ENCODE assay signal across 27 mouse cellular contexts in the genomic region with DNA sequence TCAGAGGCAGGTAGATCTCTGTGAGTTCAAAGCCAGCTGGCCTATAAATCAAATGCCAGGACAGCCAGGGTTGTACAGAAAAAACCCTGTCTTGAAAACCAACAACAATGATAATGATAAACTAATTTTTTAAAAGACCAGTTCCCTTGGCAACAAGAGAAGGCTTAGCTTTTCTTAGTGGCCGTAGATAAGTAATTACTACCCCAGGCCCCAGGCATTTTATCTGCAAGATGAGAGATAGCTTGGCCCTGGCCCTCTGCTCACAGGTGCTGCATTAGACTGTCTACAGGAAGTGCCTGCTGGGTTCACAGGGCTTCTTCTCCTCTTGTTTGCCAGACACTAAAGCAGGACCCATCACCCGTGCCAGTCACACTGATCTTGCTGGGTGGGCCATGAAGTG. TPM values are rescaled to one million over a fixed set of nuclear protein-coding genes. Genes with fewer than 3 reads are reported as not detected.
A peak's percentile ranks its signal among the peaks of the same experiment; 100 is the strongest.
DNase-seq lines count a peak whose midpoint lies in the region; ATAC-seq lines count a peak whose summit lies in the region.
"Had no signal": no experiment of that assay in that cellular context is flagged by ENCODE, and none has a peak within 500 bp of the region (broad histone marks: within the 10 kb centered on the region; RNA-seq: fewer than 3 reads in every experiment).

No protein-coding gene starts in this region.

- H3K9ac ChIP-seq in liver, embryonic 12.5 days = no peak overlapping the region
- no peak overlapping the region for H3K9ac ChIP-seq in liver, embryonic 11.5 days (ENCODE audit: low read depth, low read length)
- no peak overlapping the region for H3K9ac ChIP-seq in limb, embryonic 13.5 days
- H3K9ac ChIP-seq: embryonic facial prominence, embryonic 15.5 days; forebrain, embryonic 13.5 days; heart, embryonic 12.5 days; hindbrain, embryonic 13.5 days; midbrain, embryonic 12.5 days had no signal

- H3K9me3 ChIP-seq in liver, embryonic 12.5 days (replicated peaks) = no peaks in the 10 kb centered on the region
- H3K9me3 ChIP-seq in liver, embryonic 11.5 days (ENCODE audit: control insufficient read depth, low read length) = no peaks in the 10 kb centered on the region
- H3K9me3 ChIP-seq in limb, embryonic 13.5 days = no peaks in the 10 kb centered on the region
- H3K9me3 ChIP-seq: embryonic facial prominence, embryonic 15.5 days; forebrain, embryonic 13.5 days; G1E; heart, embryonic 12.5 days; hindbrain, embryonic 13.5 days; megakaryocyte, embryonic 14.5 days; midbrain, embryonic 12.5 days had no signal

- ATAC-seq in liver, embryonic 12.5 days = 0 out of 2 replicates have a peak, but pooled peaks have one; percentile 15
- ATAC-seq in liver, embryonic 11.5 days (replicated peaks; ENCODE audit: low FRiP score) = no peak
- no peak for ATAC-seq in limb, embryonic 13.5 days (ENCODE audit: low FRiP score, low read depth)
- ATAC-seq: forebrain, embryonic 13.5 days; intestine, postnatal 0 days; Patski had no signal

- H3K4me2 ChIP-seq in liver, embryonic 12.5 days = no peak overlapping the region
- no peak overlapping the region for H3K4me2 ChIP-seq in liver, embryonic 11.5 days
- H3K4me2 ChIP-seq in limb, embryonic 13.5 days (replicated peaks) = peak overlapping the region; percentile 43
- H3K4me2 ChIP-seq: embryonic facial prominence, embryonic 15.5 days; heart, embryonic 12.5 days; hindbrain, embryonic 13.5 days; midbrain, embryonic 12.5 days had no signal

- no peak overlapping the region for H3K4me3 ChIP-seq in liver, embryonic 12.5 days
- no peak overlapping the region for H3K4me3 ChIP-seq in liver, embryonic 11.5 days (ENCODE audit: low read depth, low read length)
- peak overlapping the region; percentile 23; the same call in 1 of the 2 replicates for H3K4me3 ChIP-seq in limb, embryonic 13.5 days
- H3K4me3 ChIP-seq: forebrain, embryonic 13.5 days; heart, embryonic 12.5 days; hindbrain, embryonic 13.5 days; megakaryocyte, embryonic 14.5 days; midbrain, embryonic 12.5 days had no signal

- WGBS in liver, embryonic 12.5 days (ENCODE audit: insufficient replicate concordance) = 36% methylated on average over 2 of the region's 2 CpGs
- WGBS in liver, embryonic 11.5 days = 36% methylated on average over 2 of the region's 2 CpGs
- WGBS in limb, embryonic 13.5 days = 59% methylated on average over 2 of the region's 2 CpGs

- H3K27me3 ChIP-seq in liver, embryonic 12.5 days (replicated peaks) = no peaks in the 10 kb centered on the region
- no peaks in the 10 kb centered on the region for H3K27me3 ChIP-seq in liver, embryonic 11.5 days (replicated peaks; ENCODE audit: control insufficient read depth, insufficient read depth, low read length)
- H3K27me3 ChIP-seq in limb, embryonic 13.5 days = no peaks in the 10 kb centered on the region
- H3K27me3 ChIP-seq: embryonic facial prominence, embryonic 15.5 days; forebrain, embryonic 13.5 days; heart, embryonic 12.5 days; hindbrain, embryonic 13.5 days; midbrain, embryonic 12.5 days; Patski had no signal

- DNase-seq in liver, embryonic 11.5 days (ENCODE audit: low spot score) = no peak
- peak; percentile 14 for DNase-seq in thymus, postnatal 14 days
- DNase-seq in thymus, postnatal 36 days = no peak
- no peak for DNase-seq in layer of hippocampus, adult 11-12 months (ENCODE audit: low spot score)
- DNase-seq: adrenal gland, postnatal 10 days; cerebellum, adult 8-10 months; cerebellum, postnatal 25 days; gastrocnemius, postnatal 25 days; heart, adult 18-20 months; heart, postnatal 4 days; kidney, adult 9 months; kidney, postnatal 10 days; layer of hippocampus, adult 9-11 months; liver; lung, postnatal 4 days; thymus, adult 2 months had no signal

- no peaks in the 10 kb centered on the region for H3K36me3 ChIP-seq in liver, embryonic 12.5 days
- no peaks in the 10 kb centered on the region for H3K36me3 ChIP-seq in liver, embryonic 11.5 days (ENCODE audit: control insufficient read depth, insufficient read depth, low read length)
- H3K36me3 ChIP-seq in limb, embryonic 13.5 days = no peaks in the 10 kb centered on the region
- H3K36me3 ChIP-seq: embryonic facial prominence, embryonic 15.5 days; G1E; heart, embryonic 12.5 days; hindbrain, embryonic 13.5 days; midbrain, embryonic 12.5 days had no signal

- no peak overlapping the region for H3K27ac ChIP-seq in liver, embryonic 12.5 days
- no peak overlapping the region for H3K27ac ChIP-seq in liver, embryonic 11.5 days (ENCODE audit: low read depth, low read length)
- H3K27ac ChIP-seq in limb, embryonic 13.5 days = no peak overlapping the region
- H3K27ac ChIP-seq: embryonic facial prominence, embryonic 15.5 days; forebrain, embryonic 13.5 days; hindbrain, embryonic 13.5 days; midbrain, embryonic 12.5 days had no signal

- peaks cover 9% of the 10 kb centered on the region; the same call in 1 of the 2 replicates for H3K4me1 ChIP-seq in liver, embryonic 12.5 days
- no peaks in the 10 kb centered on the region; the same call in 1 of the 2 replicates for H3K4me1 ChIP-seq in liver, embryonic 11.5 days (replicated peaks; ENCODE audit: control insufficient read depth, insufficient read depth, low read length)
- H3K4me1 ChIP-seq in limb, embryonic 13.5 days = peaks cover 21% of the 10 kb centered on the region
- H3K4me1 ChIP-seq: midbrain, embryonic 12.5 days had no signal

RNA-seq across cellular contexts. Expression of gene Phykpl, which starts 29.5 kb away (rescaled TPM):
- polyA plus RNA-seq in liver, embryonic 12.5 days (2016; fragmentation: Nextera tagmentation; extraction: Ambion mirVana) = 20.1 and 22.2 TPM in 2 replicates
- 28.6 and 29.8 TPM in 2 replicates for polyA plus RNA-seq in liver, embryonic 11.5 days (2014; fragmentation: Nextera tagmentation; extraction: Ambion mirVana)
- polyA plus RNA-seq in limb, embryonic 13.5 days (2015; fragmentation: Nextera tagmentation; extraction: Ambion mirVana) = 16.7 and 17.1 TPM in 2 replicates

RNA-seq across cellular contexts. Expression of gene Hnrnpab, which starts 51.6 kb away (rescaled TPM):
- 503 and 514 TPM in 2 replicates for polyA plus RNA-seq in liver, embryonic 12.5 days (2016; fragmentation: Nextera tagmentation; extraction: Ambion mirVana)
- polyA plus RNA-seq in liver, embryonic 11.5 days (2014; fragmentation: Nextera tagmentation; extraction: Ambion mirVana) = 552 and 577 TPM in 2 replicates
- 415 TPM in 2 replicates for polyA plus RNA-seq in limb, embryonic 13.5 days (2015; fragmentation: Nextera tagmentation; extraction: Ambion mirVana)
